Comparison of ENCODE assay signal across 9 mouse cellular contexts in genomic region chr8:99415076-99415965, GRCm38 (mm10). TPM values are rescaled to one million over a fixed set of nuclear protein-coding genes. Genes with fewer than 3 reads are reported as not detected.
DNase-seq lines count a peak whose midpoint lies in the region; ATAC-seq and TF ChIP-seq lines count a peak whose summit lies in the region.
"Had no signal": no experiment of that assay in that cellular context is flagged by ENCODE, and none has a peak within 500 bp of the region (broad histone marks: within the 10 kb centered on the region; RNA-seq: fewer than 3 reads in every experiment).

No protein-coding gene starts in this region.

- no peak for TF ChIP-seq CTCF in brain, embryonic 14.5 days (IDR thresholded peaks at IDR 0.05; ENCODE audit: borderline replicate concordance, extremely low read depth, insufficient read depth, insufficient read length)

- H3K9me3 ChIP-seq in forebrain, embryonic 12.5 days: no peaks in the 10 kb centered on the region
- H3K9me3 ChIP-seq in intestine, embryonic 14.5 days (ENCODE audit: control insufficient read depth, low read length): no peaks in the 10 kb centered on the region
- no peaks in the 10 kb centered on the region for H3K9me3 ChIP-seq in stomach, embryonic 15.5 days

- H3K4me1 ChIP-seq in forebrain, embryonic 12.5 days: peaks cover 28% of the 10 kb centered on the region
- H3K4me1 ChIP-seq in intestine, embryonic 14.5 days (replicated peaks; ENCODE audit: control insufficient read depth, insufficient read depth, low read length): 0 out of 2 replicates have a peak, but pooled peaks cover 3% of the 10 kb centered on the region
- H3K4me1 ChIP-seq in stomach, embryonic 15.5 days: peaks cover 11% of the 10 kb centered on the region; the same call in 1 of the 2 replicates
- H3K4me1 ChIP-seq: megakaryocyte, embryonic 14.5 days had no signal

- ATAC-seq in forebrain, embryonic 12.5 days (ENCODE audit: low FRiP score): peak; percentile 30
- 0 out of 2 replicates have a peak, but pooled peaks have one; percentile 24 for ATAC-seq in intestine, embryonic 14.5 days (replicated peaks; ENCODE audit: low FRiP score, low TSS enrichment, low read depth)
- no peak for ATAC-seq in stomach, embryonic 15.5 days (ENCODE audit: insufficient read depth, low FRiP score, low read depth)

- H3K27ac ChIP-seq in forebrain, embryonic 12.5 days: peak overlapping the region; percentile 50
- H3K27ac ChIP-seq in intestine, embryonic 14.5 days (ENCODE audit: low read depth): no peak overlapping the region
- no peak overlapping the region for H3K27ac ChIP-seq in stomach, embryonic 15.5 days

- H3K27me3 ChIP-seq in forebrain, embryonic 12.5 days: peaks cover 21% of the 10 kb centered on the region
- H3K27me3 ChIP-seq in intestine, embryonic 14.5 days (replicated peaks; ENCODE audit: control insufficient read depth, insufficient read depth, low read length): peaks cover 61% of the 10 kb centered on the region
- peaks cover 26% of the 10 kb centered on the region for H3K27me3 ChIP-seq in stomach, embryonic 15.5 days (replicated peaks)

- TF ChIP-seq POLR2A in brain, embryonic 14.5 days (IDR thresholded peaks at IDR 0.05; ENCODE audit: borderline replicate concordance, extremely low read depth, insufficient read depth, insufficient read length, poor library complexity, severe bottlenecking): no peak

- peak overlapping the region; percentile 56 for H3K4me3 ChIP-seq in forebrain, embryonic 12.5 days (replicated peaks)
- H3K4me3 ChIP-seq in intestine, embryonic 14.5 days (ENCODE audit: low read depth, low read length): peak overlapping the region; percentile 43
- H3K4me3 ChIP-seq in stomach, embryonic 15.5 days (replicated peaks): peak overlapping the region; percentile 46
- H3K4me3 ChIP-seq: megakaryocyte, embryonic 14.5 days had no signal

- under 1% methylated on average over 48 of the region's 48 CpGs for WGBS in forebrain, embryonic 12.5 days
- WGBS in intestine, embryonic 14.5 days: under 1% methylated on average over 48 of the region's 48 CpGs
- WGBS in stomach, embryonic 15.5 days: 2% methylated on average over 48 of the region's 48 CpGs

- H3K36me3 ChIP-seq in forebrain, embryonic 12.5 days (replicated peaks): no peaks in the 10 kb centered on the region
- no peaks in the 10 kb centered on the region for H3K36me3 ChIP-seq in intestine, embryonic 14.5 days (ENCODE audit: control insufficient read depth, insufficient read depth, low read length)
- no peaks in the 10 kb centered on the region for H3K36me3 ChIP-seq in stomach, embryonic 15.5 days

- peak; percentile 3 for DNase-seq in adrenal gland, postnatal 14 days
- no peak for DNase-seq in adrenal gland, adult (ENCODE audit: inconsistent age in 2 of 2, low spot score in 1 of 2)
- peak; percentile 78 for DNase-seq in brain, embryonic 14.5 days (ENCODE audit: low read depth)
- DNase-seq in intestine, embryonic 14.5 days (ENCODE audit: low spot score): peak; percentile 57
- peak; percentile 21 for DNase-seq in mesoderm, embryonic 11.5 days (ENCODE audit: low read depth, low spot score)
- no peak for DNase-seq in B cell, adult 2 months

- H3K9ac ChIP-seq in forebrain, embryonic 12.5 days: peak overlapping the region; percentile 65
- no peak overlapping the region for H3K9ac ChIP-seq in intestine, embryonic 14.5 days (ENCODE audit: low read length)
- H3K9ac ChIP-seq in stomach, embryonic 15.5 days: no peak overlapping the region

- H3K4me2 ChIP-seq in forebrain, embryonic 12.5 days: peak overlapping the region; percentile 93
- peak overlapping the region; percentile 74 for H3K4me2 ChIP-seq in intestine, embryonic 14.5 days (ENCODE audit: low read length)
- peak overlapping the region; percentile 82 for H3K4me2 ChIP-seq in stomach, embryonic 15.5 days

RNA-seq across cellular contexts. Expression of gene Cdh8, which starts 0.9 kb away (rescaled TPM):
- 0.41 TPM in 1 of 2 replicates, not detected in the other for total RNA-seq in adrenal gland, postnatal 14 days (2021)
- polyA plus RNA-seq in brain, embryonic 14.5 days (2012; rRNA removed): 31.7 and 46.3 TPM in 2 replicates
- 15.9 and 16.9 TPM in 2 replicates for polyA plus RNA-seq in forebrain, embryonic 12.5 days (2016; fragmentation: Nextera tagmentation; extraction: Ambion mirVana)
- polyA plus RNA-seq in intestine, embryonic 14.5 days (2014; fragmentation: Nextera tagmentation; extraction: Ambion mirVana): 1.1 and 1.2 TPM in 2 replicates
- polyA plus RNA-seq in stomach, embryonic 15.5 days (2015; fragmentation: Nextera tagmentation; extraction: Ambion mirVana): 1.9 and 2.0 TPM in 2 replicates

Comparison
In these comparisons a context has a peak if more than half of its experiments do, and no peak if none do; other contexts are left out.
1. DNase-seq: peak in adrenal gland, postnatal 14 days (single experiment), brain, embryonic 14.5 days (single experiment), intestine, embryonic 14.5 days (single experiment) and mesoderm, embryonic 11.5 days (single experiment); none in adrenal gland, adult (0 of 2) and B cell, adult 2 months (0 of 2).
2. Peak in every context shown above with its lines, with median percentiles within 50 percentile points of each other: H3K4me2 ChIP-seq and H3K4me3 ChIP-seq.